Mouse (Mus musculus): ENCODE data around the gene Kctd20. TPM values are rescaled to one million over a fixed set of nuclear protein-coding genes. Genes with fewer than 3 reads are reported as not detected.
A peak's percentile ranks its signal among the peaks of the same experiment; 100 is the strongest.

The Kctd20 gene
- not detected in 2 replicates for polyA plus RNA-seq (2012; ENCODE audit: insufficient read depth, insufficient read length, low replicate concordance, missing spikeins)

GRCm38 (mm10) chr17:28951831-28952799 lies at the start of gene Kctd20:
Kctd20 (plus strand) TSS chr17:28951950.
- whole genome bisulfite sequencing: under 1% methylated on average over 80 of the region's 80 CpGs
- peaks cover 4% of the 10 kb centered on the region; the same call in 1 of the 2 replicates for H3K4me1 ChIP-seq (ENCODE audit: control insufficient read depth, insufficient read depth, low read length)
- TF ChIP-seq CTCF (IDR thresholded peaks at IDR 0.05; ENCODE audit: insufficient read depth, low read depth, low read length) (no peak), POLR2A (IDR thresholded peaks at IDR 0.05; ENCODE audit: insufficient read depth, low read depth, low read length) (peak; percentile 99)
- peak within 1 kb of the TSS; percentile 57 for H3K4me3 ChIP-seq (ENCODE audit: insufficient read depth, low read depth, low read length)
- H3K27ac ChIP-seq (ENCODE audit: insufficient read depth, low read depth, low read length): peak within 1 kb of the TSS; percentile 81

GRCm38 (mm10) chr17:28904546-28905376 lies 47.0 kb upstream of the Kctd20 start:
- peaks cover 33% of the 10 kb centered on the region for H3K4me1 ChIP-seq (ENCODE audit: control insufficient read depth, insufficient read depth, low read length)
- TF ChIP-seq CTCF (IDR thresholded peaks at IDR 0.05; ENCODE audit: insufficient read depth, low read depth, low read length): peak; percentile 53; the same call in 1 of the 2 replicates
- no peak; the same call in 1 of the 2 replicates for TF ChIP-seq POLR2A (IDR thresholded peaks at IDR 0.05; ENCODE audit: insufficient read depth, low read depth, low read length)
- 23% methylated on average over 23 of the region's 23 CpGs for WGBS
- H3K4me3 ChIP-seq (ENCODE audit: insufficient read depth, low read depth, low read length): peak overlapping the region; percentile 9; the same call in 1 of the 2 replicates
- H3K27ac ChIP-seq (ENCODE audit: insufficient read depth, low read depth, low read length): peak overlapping the region; percentile 95

- 44% methylated on average over 13 of the region's 13 CpGs for WGBS
- Histone ChIP-seq H3K27ac (ENCODE audit: insufficient read depth, low read depth, low read length) (peak overlapping the region; percentile 95), H3K4me3 (ENCODE audit: insufficient read depth, low read depth, low read length) (peak overlapping the region; percentile 9; the same call in 1 of the 2 replicates), H3K4me1 (ENCODE audit: control insufficient read depth, insufficient read depth, low read length) (peaks cover 32% of the 10 kb centered on the region)
- TF ChIP-seq CTCF (IDR thresholded peaks at IDR 0.05; ENCODE audit: insufficient read depth, low read depth, low read length): no peak
- peak; percentile 47; the same call in 1 of the 2 replicates for TF ChIP-seq POLR2A (IDR thresholded peaks at IDR 0.05; ENCODE audit: insufficient read depth, low read depth, low read length)
These were observed 46.3 kb upstream of the Kctd20 start for GRCm38 (mm10) chr17:28905377-28905916.

- H3K27ac ChIP-seq (ENCODE audit: insufficient read depth, low read depth, low read length): peak overlapping the region; percentile 67; the same call in 1 of the 2 replicates
- H3K4me3 ChIP-seq (ENCODE audit: insufficient read depth, low read depth, low read length): no peak overlapping the region
- peaks cover 32% of the 10 kb centered on the region for H3K4me1 ChIP-seq (ENCODE audit: control insufficient read depth, insufficient read depth, low read length)
- TF ChIP-seq POLR2A (IDR thresholded peaks at IDR 0.05; ENCODE audit: insufficient read depth, low read depth, low read length): no peak
- TF ChIP-seq CTCF (IDR thresholded peaks at IDR 0.05; ENCODE audit: insufficient read depth, low read depth, low read length): no peak
- WGBS: 14% methylated on average over 7 of the region's 7 CpGs
These were observed 43.8 kb upstream of the Kctd20 start for GRCm38 (mm10) chr17:28907959-28908358.

- 25% methylated on average over 29 of the region's 29 CpGs for WGBS
- Histone ChIP-seq H3K27ac (ENCODE audit: insufficient read depth, low read depth, low read length) (no peak overlapping the region), H3K4me3 (ENCODE audit: insufficient read depth, low read depth, low read length) (no peak overlapping the region), H3K4me1 (ENCODE audit: control insufficient read depth, insufficient read depth, low read length) (peaks cover 27% of the 10 kb centered on the region)
- TF ChIP-seq CTCF (IDR thresholded peaks at IDR 0.05; ENCODE audit: insufficient read depth, low read depth, low read length) (peak; percentile 27; the same call in 1 of the 2 replicates), POLR2A (IDR thresholded peaks at IDR 0.05; ENCODE audit: insufficient read depth, low read depth, low read length) (no peak)
These were observed 42.4 kb upstream of the Kctd20 start for GRCm38 (mm10) chr17:28909252-28909941.

GRCm38 (mm10) chr17:28910139-28910538 lies 41.6 kb upstream of the Kctd20 start:
- Histone ChIP-seq H3K4me3 (ENCODE audit: insufficient read depth, low read depth, low read length) (no peak overlapping the region), H3K27ac (ENCODE audit: insufficient read depth, low read depth, low read length) (no peak overlapping the region), H3K4me1 (ENCODE audit: control insufficient read depth, insufficient read depth, low read length) (peaks cover 19% of the 10 kb centered on the region)
- WGBS: 72% methylated on average over 7 of the region's 7 CpGs
- TF ChIP-seq CTCF (IDR thresholded peaks at IDR 0.05; ENCODE audit: insufficient read depth, low read depth, low read length) (no peak), POLR2A (IDR thresholded peaks at IDR 0.05; ENCODE audit: insufficient read depth, low read depth, low read length) (no peak)

GRCm38 (mm10) chr17:28913200-28913599 lies 38.5 kb upstream of the Kctd20 start:
- peaks cover 10% of the 10 kb centered on the region for H3K4me1 ChIP-seq (ENCODE audit: control insufficient read depth, insufficient read depth, low read length)
- WGBS: 55% methylated on average over 5 of the region's 5 CpGs
- TF ChIP-seq CTCF (IDR thresholded peaks at IDR 0.05; ENCODE audit: insufficient read depth, low read depth, low read length) (no peak), POLR2A (IDR thresholded peaks at IDR 0.05; ENCODE audit: insufficient read depth, low read depth, low read length) (no peak)
- no peak overlapping the region for H3K4me3 ChIP-seq (ENCODE audit: insufficient read depth, low read depth, low read length)
- no peak overlapping the region for H3K27ac ChIP-seq (ENCODE audit: insufficient read depth, low read depth, low read length)

- no peak overlapping the region for H3K27ac ChIP-seq (ENCODE audit: insufficient read depth, low read depth, low read length)
- peaks cover 7% of the 10 kb centered on the region; the same call in 1 of the 2 replicates for H3K4me1 ChIP-seq (ENCODE audit: control insufficient read depth, insufficient read depth, low read length)
- WGBS: 86% methylated on average over 6 of the region's 6 CpGs
- no peak overlapping the region for H3K4me3 ChIP-seq (ENCODE audit: insufficient read depth, low read depth, low read length)
- TF ChIP-seq CTCF (IDR thresholded peaks at IDR 0.05; ENCODE audit: insufficient read depth, low read depth, low read length) (no peak), POLR2A (IDR thresholded peaks at IDR 0.05; ENCODE audit: insufficient read depth, low read depth, low read length) (no peak)
These were observed 37.8 kb upstream of the Kctd20 start for GRCm38 (mm10) chr17:28913940-28914339.
